Mouse (Mus musculus) MEL-GATA-1-ER (cell line): ENCODE measurements around the gene Itfg2.
A peak's percentile ranks its signal among the peaks of the same experiment; 100 is the strongest.

Experiments used
- DNase-seq: peaks from one replicate; pipeline ENCODE4 v3.0.0-alpha.2; 2012; ENCODE audit warnings: low read depth; ENCODE audit errors: extremely low read depth

Itfg2 gene

GRCm38 (mm10) chr6:128435474-128435873, 10.7 kb upstream of the Itfg2 start:
- DNase-seq, result peak; percentile 74

- no peak for DNase-seq
These were observed 8.8 kb upstream of the Itfg2 start for GRCm38 (mm10) chr6:128433566-128433965.

- no peak for DNase-seq
These were observed 7.7 kb upstream of the Itfg2 start for GRCm38 (mm10) chr6:128432356-128432915.

GRCm38 (mm10) chr6:128429826-128430225, 5.1 kb upstream of the Itfg2 start:
- no peak for DNase-seq

GRCm38 (mm10) chr6:128429300-128429699, 4.6 kb upstream of the Itfg2 start:
- no peak for DNase-seq

GRCm38 (mm10) chr6:128427571-128427970, 2.8 kb upstream of the Itfg2 start:
- DNase-seq, result no peak

- no peak for DNase-seq
These were observed 315 bp upstream of the Itfg2 start for GRCm38 (mm10) chr6:128425046-128425445.

- DNase-seq, result no peak
These were observed 1.0 kb downstream of the Itfg2 start for GRCm38 (mm10) chr6:128423496-128424268.

GRCm38 (mm10) chr6:128421480-128421879, 3.3 kb downstream of the Itfg2 start:
- no peak for DNase-seq

GRCm38 (mm10) chr6:128421036-128421435, 3.7 kb downstream of the Itfg2 start:
- no peak for DNase-seq

GRCm38 (mm10) chr6:128418076-128418475, 6.7 kb downstream of the Itfg2 start:
- no peak for DNase-seq

- no peak for DNase-seq
These were observed 8.6 kb downstream of the Itfg2 start for GRCm38 (mm10) chr6:128416169-128416568.

- DNase-seq, result peak; percentile 33
These were observed 13.6 kb downstream of the Itfg2 start for GRCm38 (mm10) chr6:128411115-128411514.

- DNase-seq, result no peak
These were observed 14.4 kb downstream of the Itfg2 start for GRCm38 (mm10) chr6:128410305-128410704.

GRCm38 (mm10) chr6:128408544-128409125, 16.1 kb downstream of the Itfg2 start:
- DNase-seq, result no peak

- DNase-seq, result no peak
These were observed 20.0 kb downstream of the Itfg2 start for GRCm38 (mm10) chr6:128404708-128405107.

GRCm38 (mm10) chr6:128399421-128400185, 25.1 kb downstream of the Itfg2 start:
- DNase-seq, result no peak

GRCm38 (mm10) chr6:128398996-128399395, 25.7 kb downstream of the Itfg2 start, which contains the start of gene Nrip2:
Nrip2 (plus strand) TSS chr6:128399296.
- no peak for DNase-seq

GRCm38 (mm10) chr6:128397574-128398261, 27.0 kb downstream of the Itfg2 start:
- no peak for DNase-seq

GRCm38 (mm10) chr6:128390683-128391082, 34.0 kb downstream of the Itfg2 start:
- no peak for DNase-seq

GRCm38 (mm10) chr6:128389185-128389584, 35.5 kb downstream of the Itfg2 start:
- DNase-seq, result no peak
